Mouse (Mus musculus) gastrocnemius, adult 8-10 months (tissue): ENCODE data around the gene E130114P18Rik. TPM values are rescaled to one million over a fixed set of nuclear protein-coding genes. Genes with fewer than 3 reads are reported as not detected.

Experiments
- DNase-seq, 2 experiments: peaks; one replicate each; pipeline ENCODE4 v3.0.0; 2022; ENCODE audit warnings: low spot score in 2 of 2
- total RNA-seq, 4 experiments: library from RNA; stranded (reverse); gene quantifications; 2 replicates each; pipeline ENCODE4 v1.2.4; 2022

E130114P18Rik gene
- total RNA-seq, 4 experiments from 2014 or later, result not detected

GRCm38 (mm10) chr4:97696684-97697615 is 80.9 kb downstream of the E130114P18Rik start:
- no peak for DNase-seq

- peak; percentile 17 to 18 for DNase-seq
These were observed 82.4 kb downstream of the E130114P18Rik start for GRCm38 (mm10) chr4:97695414-97696040.

- DNase-seq, result peak; percentile 36 to 41
These were observed 83.9 kb downstream of the E130114P18Rik start for GRCm38 (mm10) chr4:97693931-97694330.

- DNase-seq, result no peak
These were observed 84.8 kb downstream of the E130114P18Rik start for GRCm38 (mm10) chr4:97693054-97693453.

GRCm38 (mm10) chr4:97690384-97690766 is 87.5 kb downstream of the E130114P18Rik start:
- no peak for DNase-seq

- peak; percentile 39 to 70 for DNase-seq
These were observed 88.2 kb downstream of the E130114P18Rik start for GRCm38 (mm10) chr4:97689456-97690383.

GRCm38 (mm10) chr4:97686020-97686419 is 91.9 kb downstream of the E130114P18Rik start:
- DNase-seq, result no peak

- no peak for DNase-seq
These were observed 101.3 kb downstream of the E130114P18Rik start for GRCm38 (mm10) chr4:97676579-97676937.

GRCm38 (mm10) chr4:97675741-97676578 is 101.9 kb downstream of the E130114P18Rik start:
- no peak for DNase-seq

- no peak for DNase-seq
These were observed 103.9 kb downstream of the E130114P18Rik start for GRCm38 (mm10) chr4:97673854-97674510.

- no peak for DNase-seq
These were observed 105.4 kb downstream of the E130114P18Rik start for GRCm38 (mm10) chr4:97672501-97672900.

GRCm38 (mm10) chr4:97671911-97672310 is 106.0 kb downstream of the E130114P18Rik start:
- DNase-seq, result no peak

GRCm38 (mm10) chr4:97670418-97670817 is 107.5 kb downstream of the E130114P18Rik start:
- no peak for DNase-seq

GRCm38 (mm10) chr4:97669808-97670207 is 108.1 kb downstream of the E130114P18Rik start:
- no peak for DNase-seq

GRCm38 (mm10) chr4:97665428-97665755 is 112.5 kb downstream of the E130114P18Rik start:
- no peak for DNase-seq

GRCm38 (mm10) chr4:97664738-97665427 is 113.0 kb downstream of the E130114P18Rik start:
- DNase-seq, result no peak

- DNase-seq, result no peak
These were observed 114.0 kb downstream of the E130114P18Rik start for GRCm38 (mm10) chr4:97663922-97664321.

GRCm38 (mm10) chr4:97662841-97663240 is 115.0 kb downstream of the E130114P18Rik start:
- DNase-seq, result no peak

- no peak for DNase-seq
These were observed 116.1 kb downstream of the E130114P18Rik start for GRCm38 (mm10) chr4:97661611-97662273.
